Mouse (Mus musculus): Measurements from ENCODE around the gene Rubcn.

DNA sequence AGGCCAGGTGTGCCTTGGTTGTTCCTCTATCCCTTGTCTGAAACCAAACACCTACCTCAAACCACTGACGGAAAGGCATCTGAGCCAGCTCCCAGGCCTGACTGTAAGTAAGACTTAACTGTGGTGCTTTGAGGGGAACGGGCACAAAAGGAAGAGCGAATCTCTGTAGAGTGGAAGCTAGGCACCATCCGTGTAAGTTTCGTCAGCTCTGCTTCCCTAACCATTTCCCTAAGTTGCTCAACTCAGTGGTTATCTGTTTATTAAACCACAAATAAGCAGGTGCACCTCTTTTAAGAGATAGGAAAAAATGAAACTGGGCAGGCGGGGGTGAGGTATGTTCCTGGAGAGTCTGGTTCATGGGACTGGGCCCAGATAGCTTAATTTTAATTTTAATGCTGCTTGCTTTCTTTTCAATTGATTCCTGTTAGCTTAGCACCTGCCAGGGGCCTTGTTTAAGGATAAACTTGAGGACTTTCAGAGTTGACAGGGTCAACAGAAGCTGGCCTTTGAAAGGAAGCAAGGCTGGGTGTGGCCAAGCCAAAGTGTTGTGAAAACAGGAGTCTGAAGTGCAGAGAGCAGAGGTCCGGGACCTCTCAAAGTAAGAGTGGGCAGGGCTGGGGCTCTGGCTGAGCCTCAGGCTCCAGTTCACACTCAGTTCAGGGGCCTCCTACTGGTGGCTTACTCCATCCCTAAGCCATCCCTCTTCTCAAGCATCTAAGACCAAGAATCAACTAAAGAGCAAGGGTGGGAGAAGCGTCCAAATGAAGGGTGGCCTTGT, 70.0 kb downstream of the Rubcn start:
- TF ChIP-seq POLR2A (IDR thresholded peaks at IDR 0.05; ENCODE audit: borderline replicate concordance, low read depth, low read length) = no peak
- TF ChIP-seq CTCF (IDR thresholded peaks at IDR 0.05; ENCODE audit: low read depth, low read length) = no peak
